ENCODE assay signal across 7 mouse cellular contexts in genomic region chr7:109010720-109011595, GRCm38 (mm10).
DNase-seq lines count a peak whose midpoint lies in the region; ATAC-seq and TF ChIP-seq lines count a peak whose summit lies in the region.

No protein-coding gene starts in this region.

- WGBS in lung, embryonic 14.5 days, result 1% methylated on average over 72 of the region's 82 CpGs
- under 1% methylated on average over 59 of the region's 82 CpGs for WGBS in forebrain, embryonic 16.5 days
- 5% methylated on average over 44 of the region's 82 CpGs for WGBS in liver, embryonic 12.5 days (ENCODE audit: insufficient replicate concordance)

- ATAC-seq in lung, embryonic 14.5 days (ENCODE audit: insufficient read depth), result peak; percentile 79
- ATAC-seq in forebrain, embryonic 16.5 days, result peak; percentile 80
- ATAC-seq in liver, embryonic 12.5 days, result no peak

- H3K9me3 ChIP-seq in lung, embryonic 14.5 days (ENCODE audit: low read depth, low read length), result no peaks in the 10 kb centered on the region
- H3K9me3 ChIP-seq in forebrain, embryonic 16.5 days (ENCODE audit: control insufficient read depth, low read length), result no peaks in the 10 kb centered on the region
- no peaks in the 10 kb centered on the region for H3K9me3 ChIP-seq in liver, embryonic 12.5 days (replicated peaks)

- H3K4me1 ChIP-seq in lung, embryonic 14.5 days (ENCODE audit: insufficient read depth), result no peaks in the 10 kb centered on the region
- H3K4me1 ChIP-seq in forebrain, embryonic 16.5 days (replicated peaks; ENCODE audit: control insufficient read depth, insufficient read depth, low read length), result peaks cover 27% of the 10 kb centered on the region
- H3K4me1 ChIP-seq in liver, embryonic 12.5 days, result no peaks in the 10 kb centered on the region

- DNase-seq in lung, embryonic 14.5 days, result peak; percentile 44
- no peak for DNase-seq in lung, postnatal 14 days
- DNase-seq in cerebellum, adult 9-11 months, result peak; percentile 69
- peak; percentile 77 for DNase-seq in right cerebral cortex, postnatal 25 days
- no peak for DNase-seq in frontal cortex, postnatal 14 days (ENCODE audit: low spot score in 2 of 2)

- no peak overlapping the region for H3K27ac ChIP-seq in lung, embryonic 14.5 days (ENCODE audit: low read depth)
- peak overlapping the region; percentile 73 for H3K27ac ChIP-seq in forebrain, embryonic 16.5 days (ENCODE audit: low read length)
- no peak overlapping the region for H3K27ac ChIP-seq in liver, embryonic 12.5 days

- H3K9ac ChIP-seq in lung, embryonic 14.5 days, result peak overlapping the region; percentile 64
- peak overlapping the region; percentile 90 for H3K9ac ChIP-seq in forebrain, embryonic 16.5 days (replicated peaks; ENCODE audit: low read depth, low read length)
- no peak overlapping the region for H3K9ac ChIP-seq in liver, embryonic 12.5 days

- TF ChIP-seq CTCF in lung, embryonic 14.5 days (IDR thresholded peaks at IDR 0.05; ENCODE audit: low read depth), result no peak

- peak overlapping the region; percentile 86 for H3K4me2 ChIP-seq in lung, embryonic 14.5 days
- peak overlapping the region; percentile 75 for H3K4me2 ChIP-seq in forebrain, embryonic 16.5 days (ENCODE audit: low read length)
- H3K4me2 ChIP-seq in liver, embryonic 12.5 days, result peak overlapping the region; percentile 64

- peak overlapping the region; percentile 56 for H3K4me3 ChIP-seq in lung, embryonic 14.5 days (ENCODE audit: low read depth, low read length)
- H3K4me3 ChIP-seq in forebrain, embryonic 16.5 days (replicated peaks; ENCODE audit: low read length), result peak overlapping the region; percentile 79
- peak overlapping the region; percentile 45 for H3K4me3 ChIP-seq in liver, embryonic 12.5 days

- H3K36me3 ChIP-seq in lung, embryonic 14.5 days (ENCODE audit: insufficient read depth), result no peaks in the 10 kb centered on the region
- no peaks in the 10 kb centered on the region for H3K36me3 ChIP-seq in forebrain, embryonic 16.5 days (ENCODE audit: control insufficient read depth, insufficient read depth)
- H3K36me3 ChIP-seq in liver, embryonic 12.5 days, result no peaks in the 10 kb centered on the region

- H3K27me3 ChIP-seq in lung, embryonic 14.5 days (ENCODE audit: insufficient read depth, low read length), result peaks cover 26% of the 10 kb centered on the region
- H3K27me3 ChIP-seq in forebrain, embryonic 16.5 days (replicated peaks; ENCODE audit: control insufficient read depth, insufficient read depth, low read length), result peaks cover 2% of the 10 kb centered on the region; the same call in 1 of the 2 replicates
- H3K27me3 ChIP-seq in liver, embryonic 12.5 days (replicated peaks), result peaks cover 67% of the 10 kb centered on the region

Comparison
In these comparisons a context has a peak if more than half of its experiments do, and no peak if none do; other contexts are left out.
1. DNase-seq: peak in lung, embryonic 14.5 days (single experiment), cerebellum, adult 9-11 months (single experiment) and right cerebral cortex, postnatal 25 days (single experiment); none in lung, postnatal 14 days (single experiment) and frontal cortex, postnatal 14 days (0 of 2).
2. Peak in every context shown above with its lines, with median percentiles within 50 percentile points of each other: H3K4me2 ChIP-seq and H3K4me3 ChIP-seq.